Comparison of ENCODE assay signal across 9 mouse cellular contexts in the genomic region with DNA sequence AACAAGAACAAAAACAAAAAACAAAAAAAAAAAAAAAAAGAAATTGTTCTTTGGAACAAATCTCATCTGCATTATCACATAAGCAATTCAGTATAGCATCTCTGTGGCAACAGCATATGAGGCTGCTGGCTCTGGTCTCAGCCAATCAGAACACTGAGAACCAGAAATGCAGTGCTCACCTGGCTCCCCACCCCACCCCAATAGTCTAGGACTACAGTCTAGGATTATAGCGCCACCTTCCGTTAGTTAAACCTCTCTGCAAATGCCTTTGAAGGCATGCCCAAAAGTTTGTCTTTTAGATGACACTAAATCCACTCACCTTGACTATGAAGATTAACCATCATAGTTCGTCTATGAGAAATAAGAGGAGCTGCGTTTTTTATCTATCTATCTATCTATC. TPM values are rescaled to one million over a fixed set of nuclear protein-coding genes. Genes with fewer than 3 reads are reported as not detected.
DNase-seq lines count a peak whose midpoint lies in the region; ATAC-seq lines count a peak whose summit lies in the region.
"Had no signal": no experiment of that assay in that cellular context is flagged by ENCODE, and none has a peak within 500 bp of the region (broad histone marks: within the 10 kb centered on the region; RNA-seq: fewer than 3 reads in every experiment).

No protein-coding gene starts in this region.

- H3K4me3 ChIP-seq in liver, embryonic 13.5 days (replicated peaks): no peak overlapping the region

- no peaks in the 10 kb centered on the region for H3K36me3 ChIP-seq in liver, embryonic 13.5 days

- intact Hi-C loops in gastrocnemius, postnatal 14 days (cut with DNase I; ENCODE audit: low total_unique reads): no loop called here

- 20% methylated on average over 4 of the region's 4 CpGs for WGBS in liver, embryonic 13.5 days (ENCODE audit: insufficient replicate concordance)

- no peaks in the 10 kb centered on the region for H3K9me3 ChIP-seq in liver, embryonic 13.5 days (replicated peaks)

- no peaks in the 10 kb centered on the region; the same call in 1 of the 2 replicates for H3K4me1 ChIP-seq in liver, embryonic 13.5 days (replicated peaks)

- H3K9ac ChIP-seq in liver, embryonic 13.5 days: no peak overlapping the region

- no peaks in the 10 kb centered on the region for H3K27me3 ChIP-seq in liver, embryonic 13.5 days

- DNase-seq in cerebellum, adult 9-10 months: peak; percentile 63
- DNase-seq in cerebellum, adult 11 months: no peak
- DNase-seq in spleen, postnatal 36 days (ENCODE audit: low spot score in 2 of 2): peak; percentile 14 to 25
- no peak for DNase-seq in spleen, postnatal 4 days (ENCODE audit: low spot score in 2 of 2)
- no peak for DNase-seq in liver, embryonic 13.5 days
- DNase-seq in urinary bladder, postnatal 25 days (ENCODE audit: low spot score): no peak
- DNase-seq in gastrocnemius, postnatal 14 days: no peak
- no peak for DNase-seq in frontal cortex, postnatal 36 days (ENCODE audit: low spot score in 2 of 2)

- ATAC-seq in liver, embryonic 13.5 days (ENCODE audit: low read depth): peak; percentile 43; the same call in 1 of the 2 replicates

- no peak overlapping the region for H3K27ac ChIP-seq in liver, embryonic 13.5 days

- H3K4me2 ChIP-seq in liver, embryonic 13.5 days: no peak overlapping the region

RNA-seq across cellular contexts. Expression of a gene that starts 11.4 kb away (rescaled TPM):
- polyA plus RNA-seq in liver, embryonic 13.5 days (2015; fragmentation: Nextera tagmentation; extraction: Ambion mirVana): 12.1 and 12.4 TPM in 2 replicates
- total RNA-seq in gastrocnemius, postnatal 14 days (2021): 10 to 100 TPM; 14.7 to 15.7 TPM

RNA-seq across cellular contexts. Expression of a gene that starts 13.6 kb away (rescaled TPM):
- polyA plus RNA-seq in liver, embryonic 13.5 days (2015; fragmentation: Nextera tagmentation; extraction: Ambion mirVana): not detected in 2 replicates
- total RNA-seq in gastrocnemius, postnatal 14 days (2021): not detected
- polyA plus RNA-seq: liver, embryonic 16.5 days had no signal

RNA-seq across cellular contexts. Expression of a gene that starts 41.5 kb away (rescaled TPM):
- polyA plus RNA-seq in liver, embryonic 13.5 days (2015; fragmentation: Nextera tagmentation; extraction: Ambion mirVana): 0.22 and 0.34 TPM in 2 replicates
- not detected for total RNA-seq in gastrocnemius, postnatal 14 days (2021)

RNA-seq across cellular contexts. Expression of a gene that starts 43.8 kb away (rescaled TPM):
- polyA plus RNA-seq in liver, embryonic 13.5 days (2015; fragmentation: Nextera tagmentation; extraction: Ambion mirVana): 286 and 323 TPM in 2 replicates
- total RNA-seq in gastrocnemius, postnatal 14 days (2021): not detected

RNA-seq across cellular contexts. Expression of a gene that starts 52.8 kb away (rescaled TPM):
- polyA plus RNA-seq in liver, embryonic 13.5 days (2015; fragmentation: Nextera tagmentation; extraction: Ambion mirVana): not detected in 2 replicates
- total RNA-seq in gastrocnemius, postnatal 14 days (2021): not detected
- polyA plus RNA-seq: liver, embryonic 16.5 days had no signal

Comparison
In these comparisons a context has a peak if more than half of its experiments do, and no peak if none do; other contexts are left out.
1. DNase-seq: peak in cerebellum, adult 9-10 months (single experiment) and spleen, postnatal 36 days (2 of 2); none in cerebellum, adult 11 months (single experiment), spleen, postnatal 4 days (0 of 2), liver, embryonic 13.5 days (single experiment), urinary bladder, postnatal 25 days (single experiment), gastrocnemius, postnatal 14 days (single experiment) and frontal cortex, postnatal 36 days (0 of 2).